Mouse (Mus musculus) A20 (cell line): Measurements from ENCODE around the gene L1td1.
A peak's percentile ranks its signal among the peaks of the same experiment; 100 is the strongest.

Experiments used
- DNase-seq: peaks from one replicate; pipeline ENCODE4 v3.0.0-alpha.2; 2011; ENCODE audit warnings: low read depth, low spot score

Gene L1td1

GRCm38 (mm10) chr4:98739753-98740152, 13.2 kb downstream of the L1td1 start:
- peak; percentile 41 for DNase-seq

DNA sequence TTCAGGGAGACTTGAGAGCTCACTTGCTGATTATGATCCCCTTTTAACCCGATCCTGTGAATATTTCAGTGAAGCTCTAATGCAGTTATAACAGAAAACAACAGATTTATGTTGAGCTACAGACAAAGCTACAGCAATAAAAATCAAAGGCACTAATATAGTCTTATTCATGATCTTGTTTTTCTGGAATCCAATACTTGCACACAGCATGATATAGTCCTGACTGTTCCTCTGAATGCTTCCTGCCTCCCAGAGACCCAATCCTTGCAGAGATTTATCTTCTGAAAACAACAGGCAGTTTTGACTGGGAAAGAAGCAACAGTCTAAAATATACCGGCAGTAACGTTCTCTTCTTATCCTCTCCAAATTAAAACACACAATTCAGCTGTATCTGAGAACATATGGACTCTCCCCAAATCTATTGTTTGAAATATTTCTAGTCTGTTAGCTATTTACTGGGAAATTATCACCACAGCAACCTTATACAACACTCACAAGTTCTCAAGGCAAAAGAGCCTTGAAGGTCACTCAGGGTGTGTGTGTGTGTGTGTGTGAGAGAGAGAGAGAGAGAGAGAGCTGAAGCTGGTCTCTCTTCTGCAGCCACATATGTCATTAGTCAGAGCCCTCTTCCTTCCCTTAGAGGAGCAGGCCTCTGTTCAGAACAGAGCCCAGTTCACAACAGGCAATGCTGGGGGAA, 16.8 kb downstream of the L1td1 start:
- no peak for DNase-seq

DNA sequence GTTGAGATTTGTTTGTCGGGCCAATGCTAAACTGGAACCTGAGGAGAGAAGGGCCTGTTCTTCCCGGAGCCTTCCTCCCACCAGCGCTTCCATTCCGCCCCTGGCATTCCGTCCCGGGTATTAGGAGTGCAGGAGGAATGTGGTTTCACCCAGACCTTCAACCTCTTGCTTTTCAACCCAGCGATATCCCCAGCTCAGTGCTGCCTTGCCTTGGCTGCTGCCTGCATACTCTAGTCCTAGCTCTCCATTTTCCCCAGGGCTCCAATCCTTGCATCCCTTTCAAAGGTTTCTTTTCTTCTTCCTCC, 17.3 kb downstream of the L1td1 start:
- DNase-seq: no peak

DNA sequence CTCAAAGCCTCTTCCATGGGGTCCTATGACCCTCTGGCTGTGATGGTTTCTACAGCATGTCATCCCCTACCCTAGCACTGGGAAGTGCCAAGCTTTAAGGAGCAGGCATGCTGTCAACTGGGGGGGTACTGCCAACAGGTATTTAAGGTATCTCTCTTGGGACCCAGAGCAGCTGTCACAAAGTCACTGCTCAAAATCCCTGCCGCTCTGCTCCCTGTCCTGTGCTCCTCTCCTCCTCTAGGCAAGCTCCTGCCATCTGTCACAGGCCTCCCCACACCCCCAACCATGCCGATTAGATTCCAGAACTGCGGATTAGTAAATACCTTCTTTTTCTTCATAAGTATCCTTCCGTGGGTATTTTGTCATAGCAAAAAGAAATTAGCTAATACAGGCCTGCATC, 27.9 kb downstream of the L1td1 start:
- no peak for DNase-seq

DNA sequence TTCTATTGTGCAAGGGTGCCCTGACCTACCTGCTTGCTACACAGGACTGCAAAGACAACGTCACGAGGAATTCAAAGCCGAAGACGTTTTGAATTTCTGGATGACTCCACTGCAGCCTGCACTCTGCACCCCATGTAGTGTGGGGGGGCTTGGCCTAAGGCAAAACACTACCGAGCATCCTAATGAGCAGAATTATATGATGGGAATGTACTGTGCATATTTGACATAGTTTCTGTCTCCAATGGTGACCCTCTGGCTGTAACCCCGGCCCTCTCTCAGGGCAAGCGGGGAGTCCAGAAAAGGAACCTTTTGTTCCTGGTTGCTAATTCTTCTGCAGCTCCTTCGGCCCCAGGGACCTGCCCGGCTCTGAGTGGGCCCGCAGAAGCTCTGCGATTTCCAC, 29.6 kb downstream of the L1td1 start:
- no peak for DNase-seq

DNA sequence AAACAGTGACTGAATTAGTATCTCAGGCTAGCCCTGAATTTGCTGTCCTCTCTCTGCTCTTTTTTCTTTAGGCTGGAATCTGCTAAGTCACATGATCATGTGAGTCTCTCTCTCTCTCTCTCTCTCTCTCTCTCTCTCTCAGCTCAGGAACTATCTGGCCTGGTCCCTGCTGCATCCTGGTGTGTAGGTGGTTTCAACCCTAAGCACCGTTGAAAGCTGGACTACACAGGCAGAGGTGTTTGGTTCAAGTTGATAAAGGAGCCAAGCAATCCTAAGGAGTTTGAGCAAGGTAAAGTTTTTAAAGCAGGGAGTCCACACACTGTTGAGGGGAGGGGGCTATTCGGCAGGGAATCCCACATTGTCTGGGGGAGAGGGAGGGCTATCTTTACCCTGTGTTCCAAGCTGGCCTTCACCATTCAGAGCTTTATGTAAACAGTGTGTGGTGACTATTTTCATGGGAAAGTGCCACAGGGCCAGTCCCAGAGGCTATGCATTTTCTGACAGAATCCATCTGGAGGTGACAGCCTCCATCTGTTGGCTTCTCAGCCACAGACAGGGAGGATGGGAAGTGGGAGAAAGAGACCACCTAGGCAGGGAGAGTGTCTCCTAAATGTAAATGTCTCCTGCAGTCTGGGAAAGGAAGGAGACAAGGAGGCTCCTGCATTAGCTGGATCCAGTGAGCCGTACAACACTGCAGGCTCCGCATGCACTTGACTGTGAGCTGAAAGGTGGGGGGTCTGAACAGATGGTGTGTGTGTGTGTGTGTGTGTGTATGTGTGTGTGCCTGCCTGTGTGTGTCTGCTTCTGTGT, 31.7 kb downstream of the L1td1 start:
- DNase-seq: no peak

DNA sequence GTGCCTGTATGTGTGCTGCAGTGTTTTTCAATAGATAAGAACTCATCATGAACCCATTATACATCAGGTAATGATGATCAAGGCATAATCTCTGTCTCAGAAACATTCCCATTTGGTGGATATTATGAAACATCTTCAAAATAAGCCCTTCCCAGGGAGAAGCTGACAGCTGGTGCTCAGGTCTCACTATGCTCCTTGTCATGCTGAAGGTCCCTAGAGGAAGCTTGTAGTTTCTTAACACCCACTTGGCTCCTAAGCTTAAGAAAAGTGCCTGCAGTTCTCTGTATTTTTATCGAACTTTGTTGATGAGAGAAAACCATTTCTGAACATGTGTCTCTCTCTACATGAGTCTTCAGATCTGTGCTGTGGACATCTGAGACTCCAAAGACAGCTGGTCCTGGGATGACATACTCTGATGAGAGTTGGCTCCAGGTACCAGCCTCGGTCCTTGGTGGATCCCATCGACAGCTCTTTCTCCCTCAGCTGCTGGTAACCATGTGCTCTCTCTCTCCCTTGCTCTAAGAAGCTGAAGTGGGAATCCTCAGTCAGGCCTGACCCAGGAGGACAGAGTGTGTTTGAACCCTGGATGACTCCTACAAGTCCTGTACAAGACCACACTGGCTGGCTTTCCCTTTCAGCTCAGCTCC, 32.5 kb downstream of the L1td1 start:
- DNase-seq: no peak

- no peak for DNase-seq
Observed at GRCm38 (mm10) chr4:98767134-98768133, 40.9 kb downstream of the L1td1 start.

- DNase-seq: no peak
Observed at GRCm38 (mm10) chr4:98773785-98774184, 47.3 kb downstream of the L1td1 start.

DNA sequence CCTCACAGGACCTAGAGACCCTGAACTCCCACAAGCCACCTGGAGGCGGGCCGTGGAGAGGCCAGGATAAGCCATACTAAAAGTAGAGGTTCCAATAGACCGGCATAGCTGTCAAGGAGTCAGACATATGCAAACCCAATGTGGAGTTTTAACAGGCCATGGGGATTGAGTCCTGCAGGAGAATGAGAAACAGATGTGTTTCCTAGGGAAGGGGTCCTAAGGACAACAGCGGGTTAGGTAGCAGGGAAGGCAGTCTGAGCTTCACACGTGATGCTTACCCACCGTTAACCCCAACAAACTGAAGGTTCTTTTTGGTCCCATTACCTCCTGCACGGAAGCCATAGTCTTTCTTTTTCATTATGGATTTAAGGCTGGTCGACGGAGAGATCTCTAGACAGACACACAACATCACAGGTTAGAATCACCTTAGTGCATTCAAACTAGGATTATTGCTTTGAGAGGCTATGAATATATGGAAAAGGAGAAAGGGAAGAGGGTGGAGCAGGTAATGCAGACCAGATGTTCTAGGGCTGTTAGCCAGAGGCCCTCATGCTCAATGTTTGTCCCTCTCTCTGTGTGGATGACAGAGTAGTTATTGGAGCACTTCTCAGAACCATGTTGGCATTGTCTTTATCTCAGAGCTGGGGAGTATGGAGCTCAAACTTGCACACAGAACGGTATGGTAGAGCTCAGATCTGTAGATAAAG, 50.3 kb downstream of the L1td1 start:
- no peak for DNase-seq

DNA sequence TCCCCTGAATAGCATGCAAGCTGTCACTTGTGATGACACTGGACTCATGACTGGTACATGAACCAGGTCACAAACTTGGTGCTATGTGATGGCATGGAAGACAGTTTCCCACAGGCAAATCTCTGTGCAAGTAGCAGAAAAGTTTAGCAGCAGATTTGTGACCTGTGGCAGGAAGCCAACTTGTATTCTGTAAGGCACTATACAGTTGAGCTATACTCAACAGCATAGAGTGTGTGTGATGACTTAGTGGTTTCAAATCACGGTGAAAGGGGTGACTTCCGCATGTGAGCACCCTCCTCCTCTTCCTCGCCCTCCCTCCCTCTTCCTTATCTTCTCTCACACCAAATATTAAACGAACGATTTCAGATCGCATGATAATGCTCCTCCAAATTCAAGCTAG, 50.9 kb downstream of the L1td1 start:
- DNase-seq: no peak

DNA sequence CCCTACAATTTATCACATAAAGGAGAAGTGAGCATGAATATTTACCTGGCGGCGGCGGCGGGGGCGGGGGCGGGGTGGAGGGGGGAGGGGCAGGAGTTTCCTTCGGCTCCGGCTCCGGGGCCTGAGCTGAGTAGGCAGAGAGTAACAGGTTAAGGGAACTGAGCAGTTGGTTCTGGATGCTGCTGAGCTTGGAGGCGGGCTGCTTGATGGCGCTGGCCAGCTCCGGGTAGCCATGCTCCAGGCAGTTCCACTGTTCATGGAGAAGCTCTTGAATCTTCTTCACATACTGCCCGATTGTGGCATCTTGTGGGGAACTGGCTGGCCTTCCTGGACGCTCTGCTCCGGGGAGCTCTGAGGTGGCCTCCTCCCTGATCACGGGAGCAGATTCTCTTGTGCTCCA, 51.7 kb downstream of the L1td1 start:
- DNase-seq: no peak

DNA sequence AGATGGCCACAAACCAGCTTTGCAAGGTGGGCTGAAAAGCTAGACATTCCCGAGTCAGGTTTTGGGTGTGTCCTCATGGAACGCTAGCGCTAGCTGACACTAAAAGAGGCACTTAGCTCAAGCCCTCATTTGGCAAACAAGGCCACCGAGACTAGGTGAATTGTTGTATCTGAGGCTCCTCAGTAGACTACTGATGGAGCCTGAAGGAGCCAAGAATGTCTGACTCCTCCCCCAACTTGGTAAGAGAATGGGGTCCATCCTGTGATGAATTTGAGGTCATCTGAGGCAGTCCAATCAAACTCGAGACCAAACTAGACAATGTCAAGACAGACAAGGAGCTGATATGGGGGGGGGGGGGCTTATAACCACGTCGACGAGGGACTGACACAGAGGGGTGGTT, 59.3 kb downstream of the L1td1 start:
- no peak for DNase-seq

DNA sequence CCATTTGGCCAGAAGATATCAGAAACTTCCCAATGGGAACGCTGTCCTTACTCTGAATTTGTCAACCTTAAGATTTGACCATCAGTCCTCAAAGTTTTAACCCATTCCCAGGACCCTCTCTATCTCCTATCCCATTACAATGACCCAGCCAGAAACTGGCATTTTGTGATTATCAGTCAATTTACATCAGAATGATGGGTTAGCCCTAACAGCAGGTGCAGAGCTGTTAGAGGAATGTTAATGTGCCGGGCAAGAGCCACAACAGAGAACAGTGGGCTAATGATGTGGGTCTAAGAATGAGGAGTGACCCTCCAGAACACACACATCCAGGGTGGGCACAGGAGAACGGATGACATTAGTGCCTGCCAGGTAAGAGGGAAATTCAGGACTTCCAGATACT, 59.7 kb downstream of the L1td1 start:
- no peak for DNase-seq
